Mouse (Mus musculus): Measurements from ENCODE around the gene Bdh1. TPM values are rescaled to one million over a fixed set of nuclear protein-coding genes. Genes with fewer than 3 reads are reported as not detected.

The Bdh1 gene
- polyA plus RNA-seq, 1 experiment from 2014 or later: 93.4 TPM

GRCm38 (mm10) chr16:31413777-31414176 is 8.3 kb upstream of the Bdh1 start:
- H3K4me2 ChIP-seq: no peak overlapping the region
- H3K9me3 ChIP-seq: no peaks in the 10 kb centered on the region
- ATAC-seq (ENCODE audit: low read depth): no peak
- H3K4me3 ChIP-seq: no peak overlapping the region
- WGBS: 63% methylated on average over 3 of the region's 3 CpGs
- H3K36me3 ChIP-seq: no peaks in the 10 kb centered on the region
- H3K27ac ChIP-seq (replicated peaks): no peak overlapping the region
- H3K4me1 ChIP-seq (replicated peaks): no peaks in the 10 kb centered on the region
- no peak overlapping the region for H3K9ac ChIP-seq
- H3K27me3 ChIP-seq: no peaks in the 10 kb centered on the region

GRCm38 (mm10) chr16:31415885-31416450 is 6.1 kb upstream of the Bdh1 start:
- no peak overlapping the region for H3K27ac ChIP-seq (replicated peaks)
- H3K9ac ChIP-seq: no peak overlapping the region
- no peak overlapping the region for H3K4me2 ChIP-seq
- no peak for ATAC-seq (ENCODE audit: low read depth)
- no peaks in the 10 kb centered on the region for H3K36me3 ChIP-seq
- no peak overlapping the region for H3K4me3 ChIP-seq
- no peaks in the 10 kb centered on the region for H3K4me1 ChIP-seq (replicated peaks)
- 62% methylated on average over 9 of the region's 9 CpGs for WGBS
- no peaks in the 10 kb centered on the region for H3K27me3 ChIP-seq
- no peaks in the 10 kb centered on the region for H3K9me3 ChIP-seq

GRCm38 (mm10) chr16:31418704-31419103 is 3.4 kb upstream of the Bdh1 start:
- no peak for ATAC-seq (ENCODE audit: low read depth)
- Histone ChIP-seq H3K27ac (replicated peaks) (no peak overlapping the region), H3K4me2 (no peak overlapping the region), H3K9ac (no peak overlapping the region), H3K4me1 (replicated peaks) (no peaks in the 10 kb centered on the region), H3K9me3 (no peaks in the 10 kb centered on the region), H3K36me3 (no peaks in the 10 kb centered on the region), H3K4me3 (no peak overlapping the region), H3K27me3 (no peaks in the 10 kb centered on the region)
- 76% methylated on average over 3 of the region's 3 CpGs for WGBS

- WGBS: 76% methylated on average over 5 of the region's 5 CpGs
- Histone ChIP-seq H3K27ac (replicated peaks) (no peak overlapping the region), H3K9ac (no peak overlapping the region), H3K9me3 (no peaks in the 10 kb centered on the region), H3K4me2 (no peak overlapping the region), H3K4me3 (no peak overlapping the region), H3K27me3 (no peaks in the 10 kb centered on the region), H3K4me1 (replicated peaks) (no peaks in the 10 kb centered on the region), H3K36me3 (no peaks in the 10 kb centered on the region)
- ATAC-seq (ENCODE audit: low read depth): no peak
Measured at GRCm38 (mm10) chr16:31419457-31419856, 2.6 kb upstream of the Bdh1 start.

- H3K36me3 ChIP-seq: no peaks in the 10 kb centered on the region
- H3K9ac ChIP-seq: no peak overlapping the region
- H3K27me3 ChIP-seq: peaks cover 12% of the 10 kb centered on the region
- no peak overlapping the region for H3K4me2 ChIP-seq
- no peak overlapping the region for H3K27ac ChIP-seq (replicated peaks)
- ATAC-seq (ENCODE audit: low read depth): no peak
- H3K4me3 ChIP-seq: no peak overlapping the region
- 62% methylated on average over 1 of the region's 1 CpGs for WGBS
- peaks cover under 1% of the 10 kb centered on the region; the same call in 1 of the 2 replicates for H3K4me1 ChIP-seq (replicated peaks)
- H3K9me3 ChIP-seq: no peaks in the 10 kb centered on the region
Measured at GRCm38 (mm10) chr16:31422722-31423121, 642 bp downstream of the Bdh1 start.

- ATAC-seq (ENCODE audit: low read depth): no peak
- Histone ChIP-seq H3K9me3 (no peaks in the 10 kb centered on the region), H3K4me2 (no peak overlapping the region), H3K4me1 (replicated peaks) (peaks cover 7% of the 10 kb centered on the region; the same call in 1 of the 2 replicates), H3K9ac (no peak overlapping the region), H3K36me3 (no peaks in the 10 kb centered on the region), H3K27me3 (peaks cover 14% of the 10 kb centered on the region), H3K4me3 (no peak overlapping the region), H3K27ac (replicated peaks) (no peak overlapping the region)
- 88% methylated on average over 4 of the region's 4 CpGs for WGBS
Measured at GRCm38 (mm10) chr16:31423368-31423767, 1.3 kb downstream of the Bdh1 start.

GRCm38 (mm10) chr16:31424416-31425187 is 2.5 kb downstream of the Bdh1 start:
- H3K4me2 ChIP-seq: no peak overlapping the region
- 89% methylated on average over 4 of the region's 4 CpGs for WGBS
- peaks cover 14% of the 10 kb centered on the region for H3K27me3 ChIP-seq
- H3K4me3 ChIP-seq: no peak overlapping the region
- ATAC-seq (ENCODE audit: low read depth): no peak
- no peak overlapping the region for H3K9ac ChIP-seq
- H3K36me3 ChIP-seq: no peaks in the 10 kb centered on the region
- H3K9me3 ChIP-seq: no peaks in the 10 kb centered on the region
- H3K27ac ChIP-seq (replicated peaks): no peak overlapping the region
- H3K4me1 ChIP-seq (replicated peaks): peaks cover 9% of the 10 kb centered on the region; the same call in 1 of the 2 replicates

- Histone ChIP-seq H3K4me1 (replicated peaks) (peaks cover 15% of the 10 kb centered on the region), H3K27me3 (peaks cover 14% of the 10 kb centered on the region), H3K36me3 (no peaks in the 10 kb centered on the region), H3K9me3 (no peaks in the 10 kb centered on the region), H3K9ac (no peak overlapping the region), H3K4me3 (no peak overlapping the region), H3K27ac (replicated peaks) (no peak overlapping the region), H3K4me2 (no peak overlapping the region)
- 1% methylated on average over 4 of the region's 4 CpGs for WGBS
- no peak for ATAC-seq (ENCODE audit: low read depth)
Measured at GRCm38 (mm10) chr16:31425508-31425907, 3.4 kb downstream of the Bdh1 start.

- Histone ChIP-seq H3K4me2 (no peak overlapping the region), H3K27ac (replicated peaks) (no peak overlapping the region), H3K4me1 (replicated peaks) (peaks cover 26% of the 10 kb centered on the region), H3K9me3 (no peaks in the 10 kb centered on the region), H3K27me3 (peaks cover 14% of the 10 kb centered on the region), H3K36me3 (no peaks in the 10 kb centered on the region), H3K9ac (no peak overlapping the region), H3K4me3 (no peak overlapping the region)
- 83% methylated on average over 6 of the region's 6 CpGs for WGBS
- ATAC-seq (ENCODE audit: low read depth): no peak
Measured at GRCm38 (mm10) chr16:31426496-31427126, 4.5 kb downstream of the Bdh1 start.

GRCm38 (mm10) chr16:31428335-31428674 is 6.2 kb downstream of the Bdh1 start:
- peak overlapping the region; percentile 74 for H3K4me3 ChIP-seq
- H3K4me2 ChIP-seq: peak overlapping the region; percentile 77
- H3K9ac ChIP-seq: peak overlapping the region; percentile 93
- peaks cover 14% of the 10 kb centered on the region for H3K27me3 ChIP-seq
- H3K36me3 ChIP-seq: no peaks in the 10 kb centered on the region
- no peaks in the 10 kb centered on the region for H3K9me3 ChIP-seq
- ATAC-seq (ENCODE audit: low read depth): no peak
- 4% methylated on average over 11 of the region's 11 CpGs for WGBS
- peaks cover 33% of the 10 kb centered on the region for H3K4me1 ChIP-seq (replicated peaks)
- peak overlapping the region; percentile 98 for H3K27ac ChIP-seq (replicated peaks)

- Histone ChIP-seq H3K36me3 (no peaks in the 10 kb centered on the region), H3K27ac (replicated peaks) (peak overlapping the region; percentile 98), H3K27me3 (peaks cover 14% of the 10 kb centered on the region), H3K9me3 (no peaks in the 10 kb centered on the region), H3K4me3 (peak overlapping the region; percentile 74), H3K9ac (peak overlapping the region; percentile 93), H3K4me2 (peak overlapping the region; percentile 77), H3K4me1 (replicated peaks) (peaks cover 39% of the 10 kb centered on the region)
- peak; percentile 73 for ATAC-seq (ENCODE audit: low read depth)
- WGBS: under 1% methylated on average over 65 of the region's 65 CpGs
Measured at GRCm38 (mm10) chr16:31428675-31429470, 6.8 kb downstream of the Bdh1 start.
